Mouse (Mus musculus) large intestine, adult 2 months (tissue): ENCODE measurements around the gene Dao. TPM values are rescaled to one million over a fixed set of nuclear protein-coding genes. Genes with fewer than 3 reads are reported as not detected.

Experiments used
- DNase-seq: peaks from one replicate; pipeline ENCODE4 v3.0.0-alpha.2; 2012; ENCODE audit warnings: low read depth, low spot score
- WGBS: fragments of 180-500 bp; shearing (Covaris S2); methylation state at CpG from one replicate; pipeline ENCODE4 v1.1.7; 2018; 5-methylcytosine and 5-hydroxymethylcytosine counted together
- polyA plus RNA-seq: library from polyadenylated mRNA; depleted of rRNA; stranded (reverse); fragments of >200 nt; gene quantifications from 2 replicates; pipeline ENCODE4 v1.2.3, GENCODE M21; 2012; rRNA removed

Dao gene
- polyA plus RNA-seq, 1 experiment = 4.1 TPM

DNA sequence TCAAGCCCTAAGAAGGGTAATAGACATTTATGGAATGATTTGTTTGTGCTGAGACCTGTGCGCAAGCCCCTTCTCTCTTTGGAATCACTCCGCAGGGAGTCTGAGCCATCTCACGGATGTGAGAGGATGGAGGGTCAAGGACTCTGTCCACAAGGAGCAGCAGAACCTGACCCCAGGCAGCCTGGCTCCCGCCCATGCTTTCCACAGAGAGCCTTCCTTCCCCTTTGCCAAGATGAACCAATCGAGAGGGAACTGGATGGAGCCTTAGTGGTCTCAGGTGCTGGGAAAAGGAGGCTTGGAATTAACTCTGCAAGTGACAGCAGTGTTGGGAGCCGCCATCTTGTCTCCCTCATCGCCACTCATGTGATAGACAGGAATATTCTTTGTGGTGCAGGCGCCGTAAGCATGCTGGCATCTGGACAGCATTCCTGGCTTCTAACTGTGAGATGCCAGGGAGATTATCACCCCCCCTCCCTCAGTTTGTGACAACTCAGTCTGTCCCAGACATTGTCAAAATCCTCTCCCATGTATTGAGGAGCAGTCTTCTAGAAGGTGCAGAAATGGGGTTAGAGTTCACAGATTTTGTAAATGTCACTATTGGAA lies 53.7 kb downstream of the Dao start:
- DNase-seq = no peak

DNA sequence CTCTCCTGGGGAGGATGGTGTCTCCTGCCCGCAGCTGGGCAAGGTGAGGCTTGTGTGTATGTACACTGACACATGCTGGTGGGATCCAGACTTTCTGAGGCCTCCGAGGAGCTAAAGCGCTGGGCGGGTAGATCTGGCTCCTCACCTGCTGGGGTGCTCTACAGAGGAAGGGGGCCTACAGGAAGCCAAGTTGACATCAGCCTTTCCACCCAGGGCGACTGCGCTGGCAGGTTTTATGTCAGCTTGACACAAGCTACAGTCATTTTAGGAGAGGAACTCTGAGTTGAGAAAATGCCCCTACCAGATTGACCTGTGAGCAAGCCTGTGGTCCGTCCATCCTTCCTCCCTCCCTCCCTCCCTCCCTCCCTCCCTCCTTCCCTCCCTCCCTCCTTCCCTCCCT lies 58.2 kb downstream of the Dao start:
- no peak for DNase-seq
- 31% methylated on average over 7 of the region's 7 CpGs for WGBS

More for the DNA sequence above, 53.7 kb downstream of the Dao start:
- 60% methylated on average over 9 of the region's 9 CpGs for WGBS

DNA sequence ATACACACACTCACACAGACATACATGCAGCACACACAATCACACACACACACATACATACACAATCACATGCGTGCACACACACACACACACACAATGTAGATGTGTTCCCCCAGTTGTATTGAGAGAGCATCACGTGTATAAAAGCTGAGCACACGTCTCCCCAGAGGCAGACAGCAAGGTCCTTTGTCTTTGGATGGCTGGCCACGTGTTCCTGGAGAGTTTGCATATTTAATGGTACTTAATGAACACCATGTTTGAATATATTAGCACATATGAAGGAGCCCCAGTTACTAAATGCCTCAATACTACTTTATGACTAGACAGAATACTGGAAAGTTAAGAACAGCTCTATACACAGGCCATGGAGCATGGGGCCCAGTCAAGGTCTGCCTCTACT lies 60.5 kb downstream of the Dao start:
- no peak for DNase-seq
- 65% methylated on average over 4 of the region's 4 CpGs for WGBS

DNA sequence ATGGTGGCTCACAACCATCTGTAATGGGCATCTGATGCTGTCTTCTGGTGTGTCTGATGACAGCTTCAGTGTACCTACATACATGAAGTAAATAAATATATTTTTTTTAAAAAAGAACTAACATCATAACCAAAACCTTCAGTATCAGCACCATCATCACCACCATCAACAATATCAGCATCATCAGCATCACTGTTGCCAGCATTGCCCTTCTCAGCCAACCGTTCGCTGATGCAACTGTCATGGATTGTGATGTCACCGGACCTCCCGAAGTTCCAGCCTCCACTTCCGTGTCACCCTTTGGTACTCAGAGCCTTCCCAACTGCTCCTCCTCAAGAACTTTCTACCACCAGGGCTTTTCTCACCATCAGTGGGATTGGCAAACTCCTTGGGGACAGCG lies 61.7 kb downstream of the Dao start, which contains the start of gene Usp30:
TSS of gene Usp30 (plus strand) at position 301 of the 400 bp plus-strand sequence.
- WGBS = 89% methylated on average over 6 of the region's 6 CpGs
- DNase-seq = no peak

- DNase-seq = no peak
- 30% methylated on average over 6 of the region's 6 CpGs for WGBS
Observed at GRCm38 (mm10) chr5:114066601-114067000, 63.1 kb downstream of the Dao start.

DNA sequence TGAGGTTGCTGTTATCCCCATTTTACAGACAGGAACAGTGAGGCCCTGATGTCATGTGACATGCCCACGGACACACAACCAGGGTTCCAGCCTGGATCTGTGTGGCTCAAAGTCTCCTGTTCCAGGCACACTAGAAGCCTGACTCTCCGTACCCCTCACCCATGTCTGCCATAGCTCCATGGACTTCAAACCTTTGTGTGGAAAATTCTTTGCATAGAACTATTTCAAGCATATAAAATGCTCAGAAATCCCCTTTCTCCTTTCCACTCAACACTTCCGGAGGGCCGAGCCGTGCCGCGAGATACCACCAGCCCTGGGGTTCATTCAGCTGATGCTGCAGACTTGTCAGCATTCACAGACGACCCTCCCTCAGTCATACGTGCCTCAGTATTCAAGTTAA lies 64.0 kb downstream of the Dao start:
- 83% methylated on average over 9 of the region's 9 CpGs for WGBS
- no peak for DNase-seq

DNA sequence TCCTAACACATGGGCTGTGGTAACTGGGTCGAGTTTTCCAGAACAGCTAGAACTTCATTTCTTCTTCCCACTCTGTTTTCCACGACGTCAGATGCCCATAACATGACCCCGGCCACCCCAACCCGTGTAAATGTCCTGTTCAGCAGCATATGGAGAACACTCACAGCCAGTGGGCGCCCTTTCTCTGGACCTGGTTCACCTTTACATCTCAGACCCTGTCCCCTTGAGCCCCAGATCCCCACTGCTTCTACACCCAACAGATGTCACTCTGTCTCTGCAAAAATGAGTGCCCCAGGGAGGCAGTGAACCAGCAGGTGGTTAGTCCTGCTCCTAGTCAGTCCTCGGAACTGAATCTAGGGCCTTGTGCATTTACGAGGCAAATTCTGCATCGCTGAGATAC lies 64.5 kb downstream of the Dao start:
- DNase-seq = no peak
- WGBS = 66% methylated on average over 9 of the region's 9 CpGs

- no peak for DNase-seq
- 90% methylated on average over 4 of the region's 4 CpGs for WGBS
Observed at GRCm38 (mm10) chr5:114070858-114071257, 67.4 kb downstream of the Dao start.

DNA sequence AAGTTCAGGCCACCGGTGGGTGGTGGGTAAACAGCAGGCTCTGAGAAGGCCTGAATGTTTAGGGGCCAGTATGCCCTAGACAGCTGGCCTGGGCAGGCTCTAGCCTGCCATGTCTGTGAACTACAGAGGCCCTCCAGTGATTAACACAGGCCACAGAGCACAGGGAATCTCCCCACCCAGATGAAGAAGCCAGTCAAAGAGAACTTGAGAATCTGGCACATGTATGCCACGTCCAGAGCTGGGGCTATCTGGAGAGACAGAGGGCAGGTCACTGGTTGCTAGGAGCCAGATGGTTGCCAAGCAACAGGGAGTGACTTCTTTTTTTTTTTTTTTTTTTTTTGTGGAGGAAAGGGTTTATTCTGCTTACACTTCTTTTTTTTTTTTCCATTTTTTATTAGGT lies 68.8 kb downstream of the Dao start:
- DNase-seq = no peak
- 51% methylated on average over 2 of the region's 2 CpGs for WGBS

Other genes with a start within 250 kb of the Dao start
- 14.6 and 20.7 TPM in 2 replicates for gene Sart3, start 231.2 kb upstream of the Dao start, polyA plus RNA-seq
- gene Iscu, start 231.0 kb upstream of the Dao start, polyA plus RNA-seq = 79.0 and 86.3 TPM in 2 replicates
- 14.4 and 14.5 TPM in 2 replicates for gene Tmem119, start 203.2 kb upstream of the Dao start, polyA plus RNA-seq
- 32.2 and 38.6 TPM in 2 replicates for gene Selplg, start 171.1 kb upstream of the Dao start, polyA plus RNA-seq
- 130 and 171 TPM in 2 replicates for gene Coro1c, start 94.9 kb upstream of the Dao start, polyA plus RNA-seq
- 7.4 and 12.1 TPM in 2 replicates for gene Ssh1, start 9.8 kb upstream of the Dao start, polyA plus RNA-seq
- gene Usp30, start 61.8 kb downstream of the Dao start, polyA plus RNA-seq = 11.2 and 14.7 TPM in 2 replicates
- 0.33 and 0.38 TPM in 2 replicates for gene Svop, start 87.9 kb downstream of the Dao start, polyA plus RNA-seq
- 8.9 and 9.9 TPM in 2 replicates for gene Alkbh2, start 124.5 kb downstream of the Dao start, polyA plus RNA-seq
- gene Ung, start 126.7 kb downstream of the Dao start, polyA plus RNA-seq = 10.5 and 11.7 TPM in 2 replicates
- 2.8 and 4.5 TPM in 2 replicates for gene Acacb, start 142.8 kb downstream of the Dao start, polyA plus RNA-seq